13 mouse cellular contexts compared by ENCODE assay signal in the genomic region with DNA sequence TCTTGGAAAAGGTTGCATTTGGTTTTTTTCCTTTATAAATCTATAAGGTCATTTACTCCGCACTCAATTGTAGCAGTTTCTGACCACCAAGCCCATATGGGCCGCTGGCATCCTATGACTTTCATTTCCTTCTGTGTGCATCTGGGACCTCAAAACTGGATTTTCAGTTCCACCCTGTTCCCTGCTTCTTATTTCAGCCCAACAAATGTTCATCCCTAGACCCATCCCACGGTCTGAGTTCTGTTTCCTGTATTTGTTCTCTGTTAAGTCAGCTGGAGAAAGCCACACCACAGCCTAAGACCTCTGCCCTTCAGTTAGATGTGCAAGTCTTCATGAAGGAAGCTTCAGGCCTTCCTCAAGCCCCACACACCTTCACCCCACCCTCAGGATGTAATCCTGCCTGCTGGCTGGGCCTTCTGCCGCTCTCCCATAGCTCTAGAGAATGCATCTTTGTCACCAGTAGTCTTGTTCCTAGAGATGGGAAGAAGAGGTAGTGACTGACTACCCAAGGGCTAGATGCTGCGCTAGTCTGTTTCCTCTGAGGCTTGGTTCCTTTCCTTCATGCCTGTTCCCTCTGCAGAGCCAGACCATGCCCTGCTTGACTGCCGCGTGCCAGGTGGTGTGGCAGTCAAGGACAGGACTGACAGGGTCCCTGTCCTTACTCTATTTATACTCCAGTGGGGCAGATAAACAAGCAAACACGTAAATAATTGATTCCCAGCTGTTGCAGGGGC. TPM values are rescaled to one million over a fixed set of nuclear protein-coding genes. Genes with fewer than 3 reads are reported as not detected.
DNase-seq lines count a peak whose midpoint lies in the region; ATAC-seq and TF ChIP-seq lines count a peak whose summit lies in the region.
"Had no signal": no experiment of that assay in that cellular context is flagged by ENCODE, and none has a peak within 500 bp of the region (broad histone marks: within the 10 kb centered on the region; RNA-seq: fewer than 3 reads in every experiment).

No protein-coding gene starts in this region.

- TF ChIP-seq RAD21 in CH12.LX (IDR thresholded peaks at IDR 0.05; ENCODE audit: low read depth, low read length) = no peak

- H3K4me1 ChIP-seq in hindbrain, embryonic 15.5 days (replicated peaks) = peaks cover 48% of the 10 kb centered on the region
- peaks cover 67% of the 10 kb centered on the region for H3K4me1 ChIP-seq in hindbrain, embryonic 13.5 days (replicated peaks)
- peaks cover 6 to 44% of the 10 kb centered on the region in 2 experiments for H3K4me1 ChIP-seq in CH12.LX (ENCODE audit: control insufficient read depth in 1 of 2, insufficient read depth in 2 of 2)
- H3K4me1 ChIP-seq in heart, embryonic 15.5 days (replicated peaks) = peaks cover 42% of the 10 kb centered on the region

- H3K4me3 ChIP-seq in hindbrain, embryonic 15.5 days = no peak overlapping the region
- no peak overlapping the region for H3K4me3 ChIP-seq in hindbrain, embryonic 13.5 days
- no peak overlapping the region for H3K4me3 ChIP-seq in CH12.LX (replicated peaks in 1 of 3; ENCODE audit: low read depth in 2 of 3, low read length in 2 of 3, poor library complexity in 1 of 3)
- H3K4me3 ChIP-seq in heart, embryonic 15.5 days = no peak overlapping the region
- H3K4me3 ChIP-seq: liver, embryonic 15.5 days; stomach, embryonic 15.5 days had no signal

- H3K9me3 ChIP-seq in hindbrain, embryonic 15.5 days = no peaks in the 10 kb centered on the region
- no peaks in the 10 kb centered on the region for H3K9me3 ChIP-seq in hindbrain, embryonic 13.5 days
- no peaks in the 10 kb centered on the region for H3K9me3 ChIP-seq in CH12.LX (replicated peaks; ENCODE audit: low read length)
- no peaks in the 10 kb centered on the region for H3K9me3 ChIP-seq in heart, embryonic 15.5 days (replicated peaks)
- H3K9me3 ChIP-seq: liver, embryonic 15.5 days; stomach, embryonic 15.5 days had no signal

- peak; percentile 29; the same call in 1 of the 2 replicates for TF ChIP-seq EP300 in CH12.LX (IDR thresholded peaks at IDR 0.05; ENCODE audit: low read length)

- H3K4me2 ChIP-seq in hindbrain, embryonic 15.5 days = no peak overlapping the region
- H3K4me2 ChIP-seq in hindbrain, embryonic 13.5 days = no peak overlapping the region
- H3K4me2 ChIP-seq in CH12.LX (ENCODE audit: insufficient read depth, low read depth, poor library complexity, severe bottlenecking) = no peak overlapping the region
- no peak overlapping the region for H3K4me2 ChIP-seq in heart, embryonic 15.5 days
- H3K4me2 ChIP-seq: liver, embryonic 15.5 days; stomach, embryonic 15.5 days had no signal

- no peaks in the 10 kb centered on the region for H3K27me3 ChIP-seq in hindbrain, embryonic 15.5 days
- H3K27me3 ChIP-seq in hindbrain, embryonic 13.5 days = no peaks in the 10 kb centered on the region
- no peaks in the 10 kb centered on the region for H3K27me3 ChIP-seq in CH12.LX (replicated peaks)
- no peaks in the 10 kb centered on the region for H3K27me3 ChIP-seq in heart, embryonic 15.5 days
- H3K27me3 ChIP-seq: stomach, embryonic 15.5 days had no signal

- in situ Hi-C loops in CH12.LX (cut with MboI; ENCODE audit: low pct_ligation_motif_present, low pct_unique_long_range_greater_than_20kb, low sequenced_read_pairs) = no loop called here

- H3K79me2 ChIP-seq in CH12.LX (replicated peaks; ENCODE audit: control insufficient read depth, extremely low read depth, insufficient read depth, poor library complexity, severe bottlenecking) = peaks cover 34% of the 10 kb centered on the region

- H3K36me3 ChIP-seq in hindbrain, embryonic 15.5 days = no peaks in the 10 kb centered on the region
- no peaks in the 10 kb centered on the region for H3K36me3 ChIP-seq in hindbrain, embryonic 13.5 days
- H3K36me3 ChIP-seq in CH12.LX (replicated peaks in 1 of 2; ENCODE audit: control insufficient read depth in 1 of 2, insufficient read depth in 1 of 2, low read length in 1 of 2) = peaks cover 0 to 23% of the 10 kb centered on the region in 2 experiments
- no peaks in the 10 kb centered on the region for H3K36me3 ChIP-seq in heart, embryonic 15.5 days
- H3K36me3 ChIP-seq: liver, embryonic 15.5 days; stomach, embryonic 15.5 days had no signal

- TF ChIP-seq CTCF in CH12.LX (conservative IDR thresholded peaks at IDR 0.05 in 1 of 2, IDR thresholded peaks at IDR 0.05 in 1 of 2; ENCODE audit: low read depth in 2 of 2, low read length in 2 of 2) = no peak

- peak; percentile 11 for DNase-seq in cerebellum, adult 9-10 months
- no peak for DNase-seq in cerebellum, adult 9-11 months
- DNase-seq in CH12.LX (ENCODE audit: extremely low read depth) = no peak
- no peak for DNase-seq in left cerebral cortex, postnatal 10 days (ENCODE audit: extremely low spot score in 1 of 2, low spot score in 2 of 2)
- DNase-seq in frontal cortex, postnatal 25 days (ENCODE audit: low spot score in 2 of 2) = no peak
- DNase-seq: right cerebral cortex, postnatal 25 days; thymus, postnatal 25 days had no signal

- ATAC-seq in hindbrain, embryonic 15.5 days (ENCODE audit: low FRiP score, low read depth) = peak; percentile 27; the same call in 1 of the 2 replicates
- ATAC-seq in hindbrain, embryonic 13.5 days (ENCODE audit: low FRiP score) = no peak
- no peak for ATAC-seq in heart, embryonic 15.5 days (replicated peaks; ENCODE audit: insufficient number of reproducible peaks, insufficient read depth, low FRiP score, low read depth)
- ATAC-seq: activated CD4-positive, CD25-positive, alpha-beta regulatory T cell, adult 4 months had no signal

- no peak for TF ChIP-seq POLR2A in CH12.LX (IDR thresholded peaks at IDR 0.05; ENCODE audit: low read depth, low read length)

- WGBS in hindbrain, embryonic 15.5 days = 56% methylated on average over 8 of the region's 8 CpGs
- 63% methylated on average over 8 of the region's 8 CpGs for WGBS in hindbrain, embryonic 13.5 days
- 51% methylated on average over 8 of the region's 8 CpGs for WGBS in heart, embryonic 15.5 days

- no peak overlapping the region for H3K9ac ChIP-seq in hindbrain, embryonic 15.5 days
- no peak overlapping the region for H3K9ac ChIP-seq in hindbrain, embryonic 13.5 days
- no peak overlapping the region for H3K9ac ChIP-seq in CH12.LX (ENCODE audit: insufficient read depth, low read depth)
- no peak overlapping the region for H3K9ac ChIP-seq in heart, embryonic 15.5 days
- H3K9ac ChIP-seq: liver, embryonic 15.5 days; stomach, embryonic 15.5 days had no signal

- intact Hi-C loops in left cerebral cortex, postnatal 10 days (cut with DNase I) = no loop called here

- dilution Hi-C loops in CH12.LX (cut with MboI; ENCODE audit: extremely low pct_ligation_motif_present, extremely low pct_unique_long_range_greater_than_20kb, low sequenced_read_pairs) = no loop called here

- H3K27ac ChIP-seq in hindbrain, embryonic 15.5 days (replicated peaks) = no peak overlapping the region
- H3K27ac ChIP-seq in hindbrain, embryonic 13.5 days = no peak overlapping the region
- H3K27ac ChIP-seq in CH12.LX (ENCODE audit: insufficient read depth, low read depth) = no peak overlapping the region
- H3K27ac ChIP-seq in heart, embryonic 15.5 days = peak overlapping the region; percentile 32; the same call in 1 of the 2 replicates
- H3K27ac ChIP-seq: stomach, embryonic 15.5 days had no signal

TF ChIP-seq in CH12.LX, 34 proteins besides CTCF, POLR2A, EP300 and RAD21:
- TF ChIP-seq IRF4 (IDR thresholded peaks at IDR 0.05; ENCODE audit: low read depth, low read length) (0 out of 2 replicates have a peak, but pooled peaks have one; percentile 21), BHLHE40 (IDR thresholded peaks at IDR 0.05; ENCODE audit: low read depth, low read length) (no peak), MYC (IDR thresholded peaks at IDR 0.05; ENCODE audit: low read depth, low read length) (no peak), KAT2A (IDR thresholded peaks at IDR 0.05; ENCODE audit: insufficient replicate concordance, low read length) (no peak)
TF ChIP-seq in CH12.LX: peak in this region for 1.

RNA-seq across cellular contexts. Expression of a gene that starts 11.3 kb away (rescaled TPM):
- polyA plus RNA-seq in hindbrain, embryonic 15.5 days (2015; fragmentation: Nextera tagmentation; extraction: Ambion mirVana) = 57.8 and 60.2 TPM in 2 replicates
- polyA plus RNA-seq in hindbrain, embryonic 13.5 days (2015; fragmentation: Nextera tagmentation; extraction: Ambion mirVana) = 54.8 and 55.2 TPM in 2 replicates
- total RNA-seq in CH12.LX (2012; rRNA removed) (33.2 and 46.3 TPM in 2 replicates), CH12.LX (2014; rRNA removed) (32.5 and 35.9 TPM in 2 replicates)
- polyA plus RNA-seq in CH12.LX (2012; ENCODE audit: insufficient read length, low read depth) = 54.5 and 68.6 TPM in 2 replicates
- polyA plus RNA-seq in heart, embryonic 15.5 days (2015; fragmentation: Nextera tagmentation; extraction: Ambion mirVana) = 17.6 and 22.3 TPM in 2 replicates
- 100 to 1,000 TPM; 132 to 137 TPM for total RNA-seq in left cerebral cortex, postnatal 10 days (2021)

RNA-seq across cellular contexts. Expression of a gene that starts 11.6 kb away (rescaled TPM):
- polyA plus RNA-seq in hindbrain, embryonic 15.5 days (2015; fragmentation: Nextera tagmentation; extraction: Ambion mirVana) = 92.8 and 93.4 TPM in 2 replicates
- polyA plus RNA-seq in hindbrain, embryonic 13.5 days (2015; fragmentation: Nextera tagmentation; extraction: Ambion mirVana) = 95.5 and 97.1 TPM in 2 replicates
- total RNA-seq in CH12.LX (2012; rRNA removed) = 75.7 and 115 TPM in 2 replicates
- 111 and 125 TPM in 2 replicates for total RNA-seq in CH12.LX (2014; rRNA removed)
- 105 and 126 TPM in 2 replicates for polyA plus RNA-seq in CH12.LX (2012; ENCODE audit: insufficient read length, low read depth)
- polyA plus RNA-seq in heart, embryonic 15.5 days (2015; fragmentation: Nextera tagmentation; extraction: Ambion mirVana) = 50.7 and 56.2 TPM in 2 replicates
- 10 to 100 TPM; 87.9 to 97.1 TPM for total RNA-seq in left cerebral cortex, postnatal 10 days (2021)

RNA-seq across cellular contexts. Expression of a gene that starts 51.8 kb away (rescaled TPM):
- 19.7 and 21.1 TPM in 2 replicates for polyA plus RNA-seq in hindbrain, embryonic 15.5 days (2015; fragmentation: Nextera tagmentation; extraction: Ambion mirVana)
- 18.8 and 21.0 TPM in 2 replicates for polyA plus RNA-seq in hindbrain, embryonic 13.5 days (2015; fragmentation: Nextera tagmentation; extraction: Ambion mirVana)
- total RNA-seq in CH12.LX (2012; rRNA removed) = 62.5 and 63.2 TPM in 2 replicates
- 63.9 and 71.5 TPM in 2 replicates for total RNA-seq in CH12.LX (2014; rRNA removed)
- polyA plus RNA-seq in CH12.LX (2012; ENCODE audit: insufficient read length, low read depth) = 47.6 and 51.9 TPM in 2 replicates
- 10.7 and 12.3 TPM in 2 replicates for polyA plus RNA-seq in heart, embryonic 15.5 days (2015; fragmentation: Nextera tagmentation; extraction: Ambion mirVana)
- 10 to 100 TPM; 24.9 to 28.8 TPM for total RNA-seq in left cerebral cortex, postnatal 10 days (2021)
